Mouse (Mus musculus) liver, embryonic 13.5 days (tissue): ENCODE data around the gene Bad. TPM values are rescaled to one million over a fixed set of nuclear protein-coding genes. Genes with fewer than 3 reads are reported as not detected.
A peak's percentile ranks its signal among the peaks of the same experiment; 100 is the strongest.

Experiments
- ATAC-seq: fragments of 200-750 bp; cut with Nextera tagmentation; 2 replicates; pipeline ENCODE4 v1.8.0; 2017; ENCODE audit warnings: low read depth, mild to moderate bottlenecking, moderate number of reproducible peaks, moderate library complexity
- DNase-seq: peaks from one replicate; pipeline ENCODE4 v3.0.0; 2022
- H3K27ac ChIP-seq: fragments of 300-500 bp; sonication (generic); 2 replicates; pipeline ENCODE4 v1.5.1; 2015; ENCODE audit warnings: moderate library complexity, mild to moderate bottlenecking, inconsistent platforms
- H3K27me3 ChIP-seq: fragments of 300-500 bp; sonication (generic); 2 replicates; pipeline ENCODE4 v1.6.1; 2015; ENCODE audit warnings: mild to moderate bottlenecking, inconsistent platforms
- H3K36me3 ChIP-seq: fragments of 300-500 bp; sonication (generic); 2 replicates; pipeline ENCODE4 v1.6.1; 2015; ENCODE audit warnings: mild to moderate bottlenecking, inconsistent platforms
- H3K4me1 ChIP-seq: fragments of 300-500 bp; sonication (generic); replicated peaks from 2 replicates; pipeline ENCODE4 v1.6.1; 2015; ENCODE audit warnings: inconsistent platforms
- H3K4me2 ChIP-seq: fragments of 300-500 bp; sonication (generic); 2 replicates; pipeline ENCODE4 v1.6.1; 2015; ENCODE audit warnings: inconsistent platforms, mild to moderate bottlenecking, moderate library complexity
- H3K4me3 ChIP-seq: fragments of 300-500 bp; sonication (generic); replicated peaks from 2 replicates; pipeline ENCODE4 v1.5.1; 2015; ENCODE audit warnings: mild to moderate bottlenecking, inconsistent platforms
- H3K9ac ChIP-seq: fragments of 300-500 bp; sonication (generic); 2 replicates; pipeline ENCODE4 v1.6.1; 2015; ENCODE audit warnings: mild to moderate bottlenecking, inconsistent platforms
- H3K9me3 ChIP-seq: fragments of 300-500 bp; sonication (generic); replicated peaks from 2 replicates; pipeline ENCODE4 v1.6.1; 2016; ENCODE audit warnings: inconsistent platforms
- WGBS: fragments of 180-500 bp; shearing (Covaris S2); methylation state at CpG from one replicate; pipeline ENCODE4 v1.1.7; 2015; ENCODE audit not compliant: insufficient replicate concordance; 5-methylcytosine and 5-hydroxymethylcytosine counted together
- polyA plus RNA-seq: library from polyadenylated mRNA; unstranded; fragments of >200 nt; fragmentation: Nextera tagmentation; extraction: Ambion mirVana; gene quantifications from 2 replicates; pipeline ENCODE4 v1.2.1, GENCODE M21; 2015

Bad gene
- polyA plus RNA-seq, 1 experiment from 2014 or later, result 32.2 TPM

DNA sequence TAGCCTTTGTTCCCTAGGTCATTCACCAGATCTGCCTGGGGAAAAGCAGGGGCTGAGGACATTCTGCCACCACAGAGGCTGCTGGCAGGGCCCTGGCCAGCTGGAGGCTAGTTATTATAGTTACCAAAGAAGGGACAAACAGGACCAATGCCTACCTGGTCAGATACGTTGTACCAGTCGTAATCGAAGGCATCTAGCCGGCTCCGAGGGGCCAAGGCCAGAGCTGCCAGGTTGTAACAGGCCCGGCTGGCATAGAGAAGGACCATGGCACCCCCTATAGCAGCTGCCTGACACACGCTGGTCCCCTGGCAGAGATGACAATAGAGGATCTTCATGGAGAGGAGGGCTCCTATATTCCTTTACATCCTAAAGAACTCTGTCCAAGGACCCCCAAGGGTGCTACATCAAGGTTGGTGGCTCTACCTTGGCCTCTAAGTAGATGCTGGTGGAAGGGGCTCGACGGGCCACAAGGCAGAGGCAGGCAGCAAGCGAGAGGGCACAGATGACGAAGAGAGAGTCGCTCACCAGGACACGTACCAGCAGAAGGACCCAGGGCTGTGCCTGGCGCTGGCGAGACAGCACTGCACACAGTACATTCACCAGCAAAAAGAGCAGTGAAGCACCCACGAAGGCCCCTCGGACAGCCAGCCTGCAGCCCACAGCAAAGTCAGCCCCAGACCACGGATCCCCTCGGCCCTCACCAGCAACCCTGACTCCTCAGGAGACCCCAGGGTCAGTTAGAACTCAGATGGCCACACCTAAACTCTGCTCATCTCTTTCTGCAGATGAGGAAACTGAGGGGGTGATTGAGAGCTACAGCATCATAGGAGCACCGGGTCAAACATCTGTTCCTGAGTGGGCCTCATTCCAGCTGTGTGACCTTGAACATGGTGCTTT lies 2.3 kb upstream of the Bad start:
- Histone ChIP-seq H3K9me3 (no peaks in the 10 kb centered on the region), H3K9ac (no peak overlapping the region), H3K4me3 (no peak overlapping the region), H3K36me3 (no peaks in the 10 kb centered on the region), H3K27me3 (peaks cover 24% of the 10 kb centered on the region), H3K4me1 (peaks cover 26% of the 10 kb centered on the region), H3K27ac (no peak overlapping the region), H3K4me2 (no peak overlapping the region)
- ATAC-seq, result no peak
- DNase-seq, result no peak
- WGBS, result 82% methylated on average over 20 of the region's 20 CpGs

- H3K4me2 ChIP-seq, result peak overlapping the region; percentile 98
- peak overlapping the region; percentile 94 for H3K27ac ChIP-seq
- H3K27me3 ChIP-seq, result peaks cover 11% of the 10 kb centered on the region
- H3K9ac ChIP-seq, result peak overlapping the region; percentile 92
- DNase-seq, result no peak
- peaks cover 30% of the 10 kb centered on the region for H3K4me1 ChIP-seq
- WGBS, result 25% methylated on average over 29 of the region's 29 CpGs
- peaks cover 9% of the 10 kb centered on the region; the same call in 1 of the 2 replicates for H3K36me3 ChIP-seq
- H3K9me3 ChIP-seq, result no peaks in the 10 kb centered on the region
- no peak for ATAC-seq
- peak overlapping the region; percentile 89 for H3K4me3 ChIP-seq
Observed at GRCm38 (mm10) chr19:6940396-6941351, 987 bp upstream of the Bad start.

- WGBS, result under 1% methylated on average over 27 of the region's 27 CpGs
- Histone ChIP-seq H3K9ac (peak within 1 kb of the TSS; percentile 92), H3K4me3 (peak within 1 kb of the TSS; percentile 89), H3K9me3 (no peaks in the 10 kb centered on the region), H3K27me3 (peaks cover 4% of the 10 kb centered on the region; the same call in 1 of the 2 replicates), H3K27ac (peak within 1 kb of the TSS; percentile 94), H3K4me2 (peak within 1 kb of the TSS; percentile 98), H3K36me3 (peaks cover 13% of the 10 kb centered on the region; the same call in 1 of the 2 replicates), H3K4me1 (peaks cover 30% of the 10 kb centered on the region)
- DNase-seq (peak; percentile 95), ATAC-seq (peak; percentile 92)
Observed at GRCm38 (mm10) chr19:6942249-6942691, 609 bp downstream of the Bad start, which contains the start of gene Gpr137. Gene Gpr137 (minus strand): TSS chr19:6942480.

DNA sequence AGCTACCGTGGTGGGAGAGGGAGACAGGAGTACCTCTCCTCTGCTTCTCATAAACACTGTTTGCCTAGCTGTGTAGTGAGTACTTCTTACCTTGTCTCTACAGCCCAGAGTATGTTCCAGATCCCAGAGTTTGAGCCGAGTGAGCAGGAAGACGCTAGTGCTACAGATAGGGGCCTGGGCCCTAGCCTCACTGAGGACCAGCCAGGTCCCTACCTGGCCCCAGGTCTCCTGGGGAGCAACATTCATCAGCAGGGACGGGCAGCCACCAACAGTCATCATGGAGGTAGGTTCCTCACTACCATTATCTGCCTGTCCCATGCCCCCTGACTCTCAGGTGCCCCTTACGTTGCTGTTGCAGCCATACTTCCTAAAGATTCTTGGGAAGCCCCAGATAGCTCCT lies 1.1 kb downstream of the Bad start:
- DNase-seq, result no peak
- H3K4me3 ChIP-seq, result peak overlapping the region; percentile 89
- H3K4me2 ChIP-seq, result peak overlapping the region; percentile 98
- WGBS, result 21% methylated on average over 5 of the region's 5 CpGs
- H3K9ac ChIP-seq, result peak overlapping the region; percentile 92
- peaks cover 31% of the 10 kb centered on the region for H3K4me1 ChIP-seq
- H3K36me3 ChIP-seq, result peaks cover 13% of the 10 kb centered on the region; the same call in 1 of the 2 replicates
- peak; percentile 11 for ATAC-seq
- H3K9me3 ChIP-seq, result no peaks in the 10 kb centered on the region
- H3K27ac ChIP-seq, result peak overlapping the region; percentile 80
- H3K27me3 ChIP-seq, result peaks cover 4% of the 10 kb centered on the region; the same call in 1 of the 2 replicates

DNA sequence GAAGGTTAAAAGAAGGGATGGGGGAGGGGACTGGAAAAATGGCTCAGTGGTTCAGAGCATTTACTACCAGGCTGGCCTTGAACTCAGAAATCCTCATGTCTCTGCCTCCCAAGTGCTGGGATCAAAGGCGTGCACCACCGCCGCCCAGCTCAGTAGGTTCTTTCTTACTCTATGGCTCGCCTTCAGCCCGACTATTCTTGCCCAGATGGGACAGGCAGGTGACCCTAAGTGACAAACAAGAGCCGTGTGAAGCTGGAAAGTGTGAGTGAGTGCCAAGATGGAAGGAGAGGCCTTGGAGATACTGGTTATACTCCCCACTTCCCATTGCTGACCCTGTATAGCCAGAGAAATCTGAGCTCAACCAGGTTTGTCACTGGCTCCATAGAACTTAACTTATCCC lies 2.0 kb downstream of the Bad start:
- ATAC-seq (no peak), DNase-seq (no peak)
- no peak overlapping the region for H3K27ac ChIP-seq
- 85% methylated on average over 6 of the region's 6 CpGs for WGBS
- no peak overlapping the region for H3K4me2 ChIP-seq
- H3K27me3 ChIP-seq, result no peaks in the 10 kb centered on the region
- H3K4me3 ChIP-seq, result no peak overlapping the region
- no peak overlapping the region for H3K9ac ChIP-seq
- no peaks in the 10 kb centered on the region for H3K9me3 ChIP-seq
- H3K4me1 ChIP-seq, result peaks cover 39% of the 10 kb centered on the region
- peaks cover 13% of the 10 kb centered on the region; the same call in 1 of the 2 replicates for H3K36me3 ChIP-seq

- no peaks in the 10 kb centered on the region for H3K9me3 ChIP-seq
- no peak overlapping the region for H3K9ac ChIP-seq
- H3K4me1 ChIP-seq, result peaks cover 57% of the 10 kb centered on the region
- H3K27ac ChIP-seq, result no peak overlapping the region
- 51% methylated on average over 4 of the region's 4 CpGs for WGBS
- no peaks in the 10 kb centered on the region for H3K27me3 ChIP-seq
- ATAC-seq (no peak), DNase-seq (no peak)
- H3K36me3 ChIP-seq, result peaks cover 13% of the 10 kb centered on the region; the same call in 1 of the 2 replicates
- H3K4me3 ChIP-seq, result no peak overlapping the region
- H3K4me2 ChIP-seq, result no peak overlapping the region
Observed at GRCm38 (mm10) chr19:6947742-6948141, 6.1 kb downstream of the Bad start.

DNA sequence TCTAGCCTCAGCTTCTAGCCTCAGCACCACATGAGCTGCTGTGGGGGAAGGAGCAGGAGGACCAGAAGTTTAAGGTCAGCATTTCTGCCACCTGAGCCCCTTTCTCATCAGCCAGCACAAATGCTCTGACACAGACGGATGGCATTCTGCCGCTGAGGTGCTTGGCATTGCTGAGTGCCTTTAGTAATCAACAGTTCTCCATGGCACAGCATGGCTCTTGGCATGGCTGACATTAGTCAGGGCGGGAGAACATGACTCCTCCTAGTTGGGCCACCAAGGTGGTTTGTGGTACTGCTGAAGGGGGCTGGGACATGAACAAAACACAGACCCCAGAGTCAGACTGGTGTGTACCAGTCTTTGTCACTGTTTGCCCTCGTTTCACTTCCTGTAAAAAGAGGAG lies 6.5 kb downstream of the Bad start:
- peaks cover 57% of the 10 kb centered on the region for H3K4me1 ChIP-seq
- WGBS, result 70% methylated on average over 4 of the region's 4 CpGs

DNA sequence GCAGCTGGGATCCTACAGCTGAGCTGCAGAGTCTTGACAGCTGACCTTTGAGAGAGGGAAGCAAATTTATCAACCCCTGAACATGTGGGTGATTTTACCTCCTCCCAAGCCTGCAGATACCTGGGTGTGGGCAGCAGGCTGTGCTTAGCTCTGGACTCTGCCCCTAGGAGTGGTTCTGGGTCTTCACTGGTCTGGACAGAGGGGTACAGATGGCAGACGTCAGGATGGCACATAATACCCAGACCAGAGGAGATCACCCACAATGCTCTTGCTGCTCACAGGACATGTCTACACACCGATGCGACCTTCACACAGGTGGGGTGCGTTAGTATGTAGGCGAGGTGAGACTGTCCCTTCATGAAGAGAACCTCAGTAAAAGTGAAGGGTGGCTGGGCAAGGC lies 7.9 kb downstream of the Bad start:
- 80% methylated on average over 5 of the region's 5 CpGs for WGBS
- H3K9me3 ChIP-seq, result no peaks in the 10 kb centered on the region
- no peak for ATAC-seq
- DNase-seq, result no peak
- H3K27me3 ChIP-seq, result no peaks in the 10 kb centered on the region
- peaks cover 55% of the 10 kb centered on the region for H3K4me1 ChIP-seq
- H3K9ac ChIP-seq, result peak overlapping the region; percentile 3; the same call in 1 of the 2 replicates
- H3K4me2 ChIP-seq, result peak overlapping the region; percentile 92
- no peak overlapping the region for H3K27ac ChIP-seq
- 0 out of 2 replicates have a peak overlapping the region, but pooled peaks have one; percentile 74 for H3K4me3 ChIP-seq
- H3K36me3 ChIP-seq, result peaks cover 13% of the 10 kb centered on the region

More for the DNA sequence above, 6.5 kb downstream of the Bad start:
- H3K9me3 ChIP-seq, result no peaks in the 10 kb centered on the region
- no peak overlapping the region for H3K4me2 ChIP-seq
- ATAC-seq (no peak), DNase-seq (no peak)
- H3K27ac ChIP-seq, result no peak overlapping the region
- H3K36me3 ChIP-seq, result peaks cover 13% of the 10 kb centered on the region; the same call in 1 of the 2 replicates
- H3K27me3 ChIP-seq, result no peaks in the 10 kb centered on the region
- H3K4me3 ChIP-seq, result no peak overlapping the region
- no peak overlapping the region for H3K9ac ChIP-seq

GRCm38 (mm10) chr19:6949951-6950350 lies 8.3 kb downstream of the Bad start:
- peak overlapping the region; percentile 93 for H3K27ac ChIP-seq
- H3K4me3 ChIP-seq, result peak overlapping the region; percentile 74
- 65% methylated on average over 5 of the region's 5 CpGs for WGBS
- peaks cover 12% of the 10 kb centered on the region for H3K36me3 ChIP-seq
- H3K4me1 ChIP-seq, result peaks cover 55% of the 10 kb centered on the region
- peak overlapping the region; percentile 82 for H3K9ac ChIP-seq
- DNase-seq (no peak), ATAC-seq (no peak)
- H3K27me3 ChIP-seq, result no peaks in the 10 kb centered on the region
- H3K4me2 ChIP-seq, result peak overlapping the region; percentile 92
- H3K9me3 ChIP-seq, result no peaks in the 10 kb centered on the region

DNA sequence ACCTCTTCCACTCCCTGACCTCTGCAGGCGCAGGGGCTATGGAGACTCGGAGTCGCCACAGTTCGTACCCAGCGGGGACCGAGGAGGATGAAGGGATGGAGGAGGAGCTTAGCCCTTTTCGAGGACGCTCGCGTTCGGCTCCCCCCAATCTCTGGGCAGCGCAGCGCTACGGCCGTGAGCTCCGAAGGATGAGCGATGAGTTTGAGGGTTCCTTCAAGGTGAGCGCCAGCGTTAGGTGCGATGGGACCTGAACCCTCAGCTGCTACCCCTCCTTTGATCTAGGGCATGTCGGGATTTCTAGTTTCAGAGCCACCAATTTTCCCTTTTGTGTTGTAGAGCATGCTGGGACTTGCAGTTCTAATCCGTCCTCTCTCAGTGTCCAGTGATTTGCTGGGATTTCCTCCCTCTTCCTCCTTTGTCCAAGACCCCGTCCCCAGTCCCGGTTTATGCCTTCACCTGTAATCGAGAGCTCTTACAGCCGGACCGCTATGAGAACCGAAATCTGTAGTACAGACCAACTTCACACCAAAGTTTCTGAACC lies 9.0 kb downstream of the Bad start:
- peak; percentile 43 for DNase-seq
- Histone ChIP-seq H3K36me3 (peaks cover 14% of the 10 kb centered on the region), H3K9me3 (no peaks in the 10 kb centered on the region), H3K4me1 (peaks cover 51% of the 10 kb centered on the region), H3K27ac (peak overlapping the region; percentile 93), H3K4me3 (peak overlapping the region; percentile 74), H3K9ac (peak overlapping the region; percentile 82), H3K27me3 (no peaks in the 10 kb centered on the region), H3K4me2 (peak overlapping the region; percentile 92)
- WGBS, result under 1% methylated on average over 28 of the region's 28 CpGs
- ATAC-seq, result peak; percentile 39
